In genomic region chr7:130012067-130012466, GRCm38 (mm10) we compare ENCODE assay signal across 25 mouse cellular contexts.
DNase-seq lines count a peak whose midpoint lies in the region; ATAC-seq lines count a peak whose summit lies in the region.
"Had no signal": no experiment of that assay in that cellular context is flagged by ENCODE, and none has a peak within 500 bp of the region (broad histone marks: within the 10 kb centered on the region; RNA-seq: fewer than 3 reads in every experiment).

No protein-coding gene starts in this region.

- H3K4me1 ChIP-seq in heart, embryonic 11.5 days (ENCODE audit: control insufficient read depth, insufficient read depth, low read length), result peaks cover 26% of the 10 kb centered on the region
- peaks cover 20% of the 10 kb centered on the region for H3K4me1 ChIP-seq in heart, embryonic 16.5 days (ENCODE audit: control insufficient read depth, insufficient read depth, low read length)
- H3K4me1 ChIP-seq in forebrain, embryonic 12.5 days, result peaks cover 10% of the 10 kb centered on the region; the same call in 1 of the 2 replicates
- H3K4me1 ChIP-seq: liver, embryonic 12.5 days had no signal

- DNase-seq in heart, postnatal 10 days, result no peak
- DNase-seq in heart, adult 18-20 months, result no peak
- no peak for DNase-seq in left cerebral cortex, adult 18-20 months (ENCODE audit: low spot score in 2 of 2)
- DNase-seq: adrenal gland, postnatal 25 days; cerebellum, adult 18-20 months; cerebellum, postnatal 10 days; gastrocnemius, postnatal 25 days; kidney, adult 2 months; kidney, postnatal 36 days; liver, postnatal 0 days; lung, postnatal 36 days; right cerebral cortex, postnatal 4 days; thymus, adult 2 months; thymus, postnatal 36 days had no signal

- WGBS in heart, embryonic 11.5 days (ENCODE audit: insufficient replicate concordance), result 70% methylated on average over 8 of the region's 8 CpGs
- WGBS in heart, embryonic 16.5 days, result 51% methylated on average over 8 of the region's 8 CpGs
- 83% methylated on average over 8 of the region's 8 CpGs for WGBS in forebrain, embryonic 12.5 days

- no peaks in the 10 kb centered on the region for H3K9me3 ChIP-seq in heart, embryonic 11.5 days (replicated peaks; ENCODE audit: control insufficient read depth, low read length)
- no peaks in the 10 kb centered on the region for H3K9me3 ChIP-seq in heart, embryonic 16.5 days (replicated peaks; ENCODE audit: control insufficient read depth, low read length)
- no peaks in the 10 kb centered on the region for H3K9me3 ChIP-seq in forebrain, embryonic 12.5 days
- H3K9me3 ChIP-seq: liver, embryonic 12.5 days; midbrain, embryonic 13.5 days; neural tube, embryonic 13.5 days had no signal

- no peak overlapping the region for H3K9ac ChIP-seq in heart, embryonic 11.5 days (ENCODE audit: low read depth, low read length)
- H3K9ac ChIP-seq in heart, embryonic 16.5 days (ENCODE audit: low read length), result no peak overlapping the region
- H3K9ac ChIP-seq in forebrain, embryonic 12.5 days, result no peak overlapping the region
- H3K9ac ChIP-seq: liver, embryonic 12.5 days; liver, postnatal 0 days; midbrain, embryonic 13.5 days; neural tube, embryonic 13.5 days had no signal

- H3K27me3 ChIP-seq in heart, embryonic 11.5 days (ENCODE audit: control insufficient read depth, insufficient read depth, low read length), result no peaks in the 10 kb centered on the region
- no peaks in the 10 kb centered on the region for H3K27me3 ChIP-seq in heart, embryonic 16.5 days (ENCODE audit: control insufficient read depth, insufficient read depth, low read length)
- H3K27me3 ChIP-seq in forebrain, embryonic 12.5 days, result no peaks in the 10 kb centered on the region; the same call in none of the 2 replicates
- H3K27me3 ChIP-seq: liver, embryonic 12.5 days had no signal

- no peak overlapping the region for H3K27ac ChIP-seq in heart, embryonic 11.5 days (ENCODE audit: low read depth, low read length)
- no peak overlapping the region for H3K27ac ChIP-seq in heart, embryonic 16.5 days (ENCODE audit: low read length)
- no peak overlapping the region for H3K27ac ChIP-seq in forebrain, embryonic 12.5 days
- H3K27ac ChIP-seq: layer of hippocampus, adult 2 months; liver, embryonic 12.5 days; midbrain, embryonic 13.5 days; neural tube, embryonic 13.5 days; stomach, postnatal 0 days had no signal

- H3K36me3 ChIP-seq in heart, embryonic 11.5 days (ENCODE audit: control insufficient read depth, insufficient read depth, low read length), result no peaks in the 10 kb centered on the region
- no peaks in the 10 kb centered on the region for H3K36me3 ChIP-seq in heart, embryonic 16.5 days (ENCODE audit: control insufficient read depth, insufficient read depth)
- no peaks in the 10 kb centered on the region for H3K36me3 ChIP-seq in forebrain, embryonic 12.5 days (replicated peaks)
- H3K36me3 ChIP-seq: liver, embryonic 12.5 days; midbrain, embryonic 13.5 days; neural tube, embryonic 13.5 days had no signal

- H3K4me3 ChIP-seq in heart, embryonic 11.5 days (ENCODE audit: low read depth, low read length), result no peak overlapping the region
- H3K4me3 ChIP-seq in heart, embryonic 16.5 days (ENCODE audit: low read length), result no peak overlapping the region
- no peak overlapping the region for H3K4me3 ChIP-seq in forebrain, embryonic 12.5 days (replicated peaks)
- H3K4me3 ChIP-seq: layer of hippocampus, adult 2 months; liver, embryonic 12.5 days; midbrain, embryonic 13.5 days; neural tube, embryonic 13.5 days had no signal

- no peak for ATAC-seq in heart, embryonic 11.5 days (replicated peaks; ENCODE audit: insufficient number of reproducible peaks, low FRiP score, low TSS enrichment)
- ATAC-seq in heart, embryonic 16.5 days (replicated peaks; ENCODE audit: extremely low read depth, insufficient read depth, low FRiP score), result no peak
- peak; percentile 91 for ATAC-seq in granulocyte monocyte progenitor cell, adult 5-6 weeks (replicated peaks; ENCODE audit: poor library complexity, severe bottlenecking)
- ATAC-seq in forebrain, embryonic 12.5 days (ENCODE audit: low FRiP score), result no peak
- ATAC-seq: forebrain, embryonic 14.5 days; hindbrain, embryonic 16.5 days; liver, embryonic 12.5 days; liver, postnatal 0 days; midbrain, embryonic 13.5 days had no signal

- intact Hi-C loops in heart, postnatal 10 days (cut with DNase I), result no loop called here

- peak overlapping the region; percentile 39 for H3K4me2 ChIP-seq in heart, embryonic 11.5 days
- peak overlapping the region; percentile 40; the same call in 1 of the 2 replicates for H3K4me2 ChIP-seq in heart, embryonic 16.5 days (ENCODE audit: low read depth, low read length)
- H3K4me2 ChIP-seq in forebrain, embryonic 12.5 days, result no peak overlapping the region
- H3K4me2 ChIP-seq: liver, embryonic 12.5 days; midbrain, embryonic 13.5 days; neural tube, embryonic 13.5 days had no signal
